Mouse (Mus musculus) thymus, adult 2 months (tissue): ENCODE data around the gene Necab2.

Experiments
- CTCF ChIP-seq: fragments of 200-500 bp; IDR thresholded peaks from 2 replicates; pipeline ENCODE4 v1.5.1; 2012; ENCODE audit warnings: mild to moderate bottlenecking, control low read depth, low read length, moderate library complexity, borderline replicate concordance; ENCODE audit not compliant: control insufficient read depth, poor library complexity, insufficient read depth; ENCODE audit errors: extremely low read depth
- POLR2A ChIP-seq: fragments of 200-500 bp; IDR thresholded peaks from 2 replicates; pipeline ENCODE4 v1.6.1; 2012; ENCODE audit warnings: mild to moderate bottlenecking, low read length, control low read depth, moderate library complexity; ENCODE audit not compliant: control insufficient read depth, poor library complexity, insufficient read depth; ENCODE audit errors: extremely low read depth

GRCm38 (mm10) chr8:119501598-119501997, 55.1 kb downstream of the Necab2 start, which contains the start of gene Slc38a8:
- TF ChIP-seq POLR2A = no peak
- TF ChIP-seq CTCF = no peak
